Mouse (Mus musculus): ENCODE data around the gene E130208F15Rik.

DNA sequence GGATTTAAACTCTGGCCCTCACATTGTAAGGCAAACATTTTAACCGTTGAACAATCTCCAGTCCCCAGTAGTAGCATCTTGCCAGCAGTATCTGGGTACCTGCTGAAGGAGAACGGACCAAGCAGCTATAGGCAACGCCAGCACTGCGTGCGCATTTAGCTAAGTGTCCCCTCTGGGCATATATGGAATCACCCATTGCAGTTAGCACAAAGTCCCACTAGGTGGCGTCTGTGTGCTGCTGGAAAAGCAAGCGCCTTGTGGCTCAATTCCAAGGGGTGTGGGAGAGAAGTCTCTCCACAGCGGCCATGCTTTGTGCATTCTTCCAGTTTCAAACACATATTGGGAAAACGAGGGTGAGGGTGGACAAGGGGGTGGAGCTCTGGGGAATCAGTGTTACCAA is 14.8 kb downstream of the E130208F15Rik start:
- TF ChIP-seq POLR2A (IDR thresholded peaks at IDR 0.05; ENCODE audit: insufficient read depth, low read depth, low read length), result no peak
- peak; percentile 91 for TF ChIP-seq CTCF (IDR thresholded peaks at IDR 0.05; ENCODE audit: insufficient read depth, low read depth, low read length)

Measured in olfactory bulb, adult 2 months (tissue).